ENCODE assay signal across 10 mouse cellular contexts in genomic region chr13:55825245-55825681, GRCm38 (mm10). TPM values are rescaled to one million over a fixed set of nuclear protein-coding genes. Genes with fewer than 3 reads are reported as not detected.
DNase-seq lines count a peak whose midpoint lies in the region; ATAC-seq and TF ChIP-seq lines count a peak whose summit lies in the region.
"Had no signal": no experiment of that assay in that cellular context is flagged by ENCODE, and none has a peak within 500 bp of the region (broad histone marks: within the 10 kb centered on the region; RNA-seq: fewer than 3 reads in every experiment).

No protein-coding gene starts in this region.

- no peak overlapping the region for H3K9ac ChIP-seq in kidney, embryonic 14.5 days (ENCODE audit: low read depth, low read length)
- H3K9ac ChIP-seq in embryonic facial prominence, embryonic 13.5 days = peak overlapping the region; percentile 70
- no peak overlapping the region for H3K9ac ChIP-seq in kidney, postnatal 0 days (ENCODE audit: low read depth, low read length)
- H3K9ac ChIP-seq in neural tube, embryonic 13.5 days = no peak overlapping the region

- H3K4me1 ChIP-seq in kidney, embryonic 14.5 days (ENCODE audit: control insufficient read depth, insufficient read depth, low read length) = peaks cover 3% of the 10 kb centered on the region; the same call in 1 of the 2 replicates
- peaks cover 27% of the 10 kb centered on the region for H3K4me1 ChIP-seq in embryonic facial prominence, embryonic 13.5 days
- H3K4me1 ChIP-seq in kidney, postnatal 0 days (replicated peaks; ENCODE audit: insufficient read depth, low read length) = peaks cover 3% of the 10 kb centered on the region; the same call in 1 of the 2 replicates
- H3K4me1 ChIP-seq in neural tube, embryonic 13.5 days (replicated peaks) = peaks cover 15% of the 10 kb centered on the region
- H3K4me1 ChIP-seq in thymus, adult 2 months (replicated peaks; ENCODE audit: control insufficient read depth, insufficient read depth, low read length) = no peaks in the 10 kb centered on the region

- H3K36me3 ChIP-seq in kidney, embryonic 14.5 days (ENCODE audit: control insufficient read depth, insufficient read depth, low read length) = no peaks in the 10 kb centered on the region
- H3K36me3 ChIP-seq in embryonic facial prominence, embryonic 13.5 days = no peaks in the 10 kb centered on the region
- H3K36me3 ChIP-seq in kidney, postnatal 0 days (ENCODE audit: insufficient read depth, low read length) = no peaks in the 10 kb centered on the region
- H3K36me3 ChIP-seq in neural tube, embryonic 13.5 days = no peaks in the 10 kb centered on the region
- H3K36me3 ChIP-seq in thymus, adult 2 months (ENCODE audit: control insufficient read depth, insufficient read depth, low read length) = no peaks in the 10 kb centered on the region

- no peak overlapping the region for H3K27ac ChIP-seq in kidney, embryonic 14.5 days (ENCODE audit: low read depth, low read length)
- H3K27ac ChIP-seq in embryonic facial prominence, embryonic 13.5 days = peak overlapping the region; percentile 62
- H3K27ac ChIP-seq in kidney, postnatal 0 days = no peak overlapping the region
- no peak overlapping the region for H3K27ac ChIP-seq in neural tube, embryonic 13.5 days (replicated peaks)
- no peak overlapping the region for H3K27ac ChIP-seq in thymus, adult 2 months (ENCODE audit: control insufficient read depth, insufficient read depth, low read length)

- ATAC-seq in kidney, embryonic 14.5 days (ENCODE audit: low FRiP score, low TSS enrichment) = 0 out of 2 replicates have a peak, but pooled peaks have one; percentile 36
- no peak for ATAC-seq in embryonic facial prominence, embryonic 13.5 days (ENCODE audit: insufficient number of reproducible peaks, insufficient read depth, low FRiP score, low TSS enrichment, low read depth)
- no peak for ATAC-seq in kidney, postnatal 0 days (replicated peaks; ENCODE audit: low FRiP score, low read depth)
- ATAC-seq in neural tube, embryonic 13.5 days (ENCODE audit: low read depth) = 0 out of 2 replicates have a peak, but pooled peaks have one; percentile 30
- ATAC-seq: Patski had no signal

- no peak for DNase-seq in kidney, postnatal 25 days
- DNase-seq in kidney, postnatal 0 days (ENCODE audit: low spot score) = no peak
- no peak for DNase-seq in urinary bladder, postnatal 10 days (ENCODE audit: low spot score)
- DNase-seq in frontal cortex, postnatal 25 days (ENCODE audit: low spot score in 2 of 2) = no peak
- DNase-seq in thymus, adult 2 months = no peak
- DNase-seq: lung, adult 18-20 months had no signal

- no peaks in the 10 kb centered on the region for H3K9me3 ChIP-seq in kidney, embryonic 14.5 days (ENCODE audit: control insufficient read depth, low read length)
- no peaks in the 10 kb centered on the region for H3K9me3 ChIP-seq in embryonic facial prominence, embryonic 13.5 days
- no peaks in the 10 kb centered on the region for H3K9me3 ChIP-seq in kidney, postnatal 0 days (replicated peaks; ENCODE audit: low read length)
- no peaks in the 10 kb centered on the region for H3K9me3 ChIP-seq in neural tube, embryonic 13.5 days

- no peak for TF ChIP-seq CTCF in kidney, postnatal 0 days (IDR thresholded peaks at IDR 0.05; ENCODE audit: low read depth)
- no peak for TF ChIP-seq CTCF in thymus, adult 2 months (IDR thresholded peaks at IDR 0.05; ENCODE audit: borderline replicate concordance, control insufficient read depth, extremely low read depth, insufficient read depth, low read length, poor library complexity)

- peak overlapping the region; percentile 17 for H3K4me2 ChIP-seq in kidney, embryonic 14.5 days (replicated peaks; ENCODE audit: low read depth, low read length)
- H3K4me2 ChIP-seq in embryonic facial prominence, embryonic 13.5 days = peak overlapping the region; percentile 56
- no peak overlapping the region for H3K4me2 ChIP-seq in kidney, postnatal 0 days (ENCODE audit: low read length)
- no peak overlapping the region for H3K4me2 ChIP-seq in neural tube, embryonic 13.5 days

- no peak for TF ChIP-seq POLR2A in thymus, adult 2 months (IDR thresholded peaks at IDR 0.05; ENCODE audit: control insufficient read depth, extremely low read depth, insufficient read depth, low read length, poor library complexity)

- H3K4me3 ChIP-seq in kidney, embryonic 14.5 days (ENCODE audit: low read length) = peak overlapping the region; percentile 10; the same call in 1 of the 2 replicates
- H3K4me3 ChIP-seq in embryonic facial prominence, embryonic 13.5 days = peak overlapping the region; percentile 35
- 0 out of 2 replicates have a peak overlapping the region, but pooled peaks have one; percentile 2 for H3K4me3 ChIP-seq in kidney, postnatal 0 days (replicated peaks; ENCODE audit: low read depth, low read length)
- H3K4me3 ChIP-seq in neural tube, embryonic 13.5 days = no peak overlapping the region
- no peak overlapping the region for H3K4me3 ChIP-seq in thymus, adult 2 months (ENCODE audit: control insufficient read depth, insufficient read depth, low read length)

- WGBS in kidney, embryonic 14.5 days = under 1% methylated on average over 29 of the region's 32 CpGs
- 4% methylated on average over 32 of the region's 32 CpGs for WGBS in embryonic facial prominence, embryonic 13.5 days
- WGBS in kidney, postnatal 0 days = 3% methylated on average over 31 of the region's 32 CpGs
- WGBS in neural tube, embryonic 13.5 days = under 1% methylated on average over 32 of the region's 32 CpGs
- WGBS in thymus, adult 2 months = 14% methylated on average over 32 of the region's 32 CpGs

- H3K27me3 ChIP-seq in kidney, embryonic 14.5 days (ENCODE audit: control insufficient read depth, insufficient read depth, low read length) = peaks cover 73% of the 10 kb centered on the region
- peaks cover 89% of the 10 kb centered on the region for H3K27me3 ChIP-seq in embryonic facial prominence, embryonic 13.5 days
- H3K27me3 ChIP-seq in kidney, postnatal 0 days (ENCODE audit: insufficient read depth, low read length) = peaks cover 76% of the 10 kb centered on the region
- H3K27me3 ChIP-seq in neural tube, embryonic 13.5 days = peaks cover 95% of the 10 kb centered on the region
- H3K27me3 ChIP-seq in thymus, adult 2 months (ENCODE audit: control insufficient read depth, insufficient read depth, low read length) = peaks cover 22% of the 10 kb centered on the region

RNA-seq across cellular contexts. Expression of gene Pitx1, which starts 10.7 kb away (rescaled TPM):
- polyA plus RNA-seq in kidney, embryonic 14.5 days (2014; fragmentation: Nextera tagmentation; extraction: Ambion mirVana) = 0.37 and 0.42 TPM in 2 replicates
- 27.7 and 62.7 TPM in 2 replicates for polyA plus RNA-seq in embryonic facial prominence, embryonic 13.5 days (2015; fragmentation: Nextera tagmentation; extraction: Ambion mirVana)
- polyA plus RNA-seq in kidney, postnatal 0 days (2015; fragmentation: Nextera tagmentation; extraction: Ambion mirVana) = 0.08 TPM in 1 of 2 replicates, not detected in the other
- 0.58 TPM in 1 of 2 replicates, not detected in the other for polyA plus RNA-seq in neural tube, embryonic 13.5 days (2015; fragmentation: Nextera tagmentation; extraction: Ambion mirVana)
- polyA plus RNA-seq in thymus, adult 2 months (2012; rRNA removed) = 0.07 TPM in 1 of 2 replicates, not detected in the other
- polyA plus RNA-seq: Patski had no signal

RNA-seq across cellular contexts. Expression of gene Catsper3, which starts 40.9 kb away (rescaled TPM):
- polyA plus RNA-seq in kidney, embryonic 14.5 days (2014; fragmentation: Nextera tagmentation; extraction: Ambion mirVana) = 0.32 TPM in 1 of 2 replicates, not detected in the other
- not detected in 2 replicates for polyA plus RNA-seq in embryonic facial prominence, embryonic 13.5 days (2015; fragmentation: Nextera tagmentation; extraction: Ambion mirVana)
- 0.10 and 0.14 TPM in 2 replicates for polyA plus RNA-seq in kidney, postnatal 0 days (2015; fragmentation: Nextera tagmentation; extraction: Ambion mirVana)
- polyA plus RNA-seq in neural tube, embryonic 13.5 days (2015; fragmentation: Nextera tagmentation; extraction: Ambion mirVana) = not detected in 2 replicates
- not detected in 2 replicates for polyA plus RNA-seq in thymus, adult 2 months (2012; rRNA removed)

Comparison
In these comparisons a context has a peak if more than half of its experiments do, and no peak if none do; other contexts are left out.
1. ATAC-seq: peak in kidney, embryonic 14.5 days (single experiment) and neural tube, embryonic 13.5 days (single experiment); none in embryonic facial prominence, embryonic 13.5 days (single experiment) and kidney, postnatal 0 days (single experiment).
2. H3K4me2 ChIP-seq: peak in kidney, embryonic 14.5 days (single experiment) and embryonic facial prominence, embryonic 13.5 days (single experiment); none in kidney, postnatal 0 days (single experiment) and neural tube, embryonic 13.5 days (single experiment).
3. H3K4me3 ChIP-seq: peak in kidney, embryonic 14.5 days (single experiment), embryonic facial prominence, embryonic 13.5 days (single experiment) and kidney, postnatal 0 days (single experiment); none in neural tube, embryonic 13.5 days (single experiment) and thymus, adult 2 months (single experiment).
4. RNA of gene Pitx1, which starts 10.7 kb away (polyA plus RNA-seq): 27.7 to 62.7 TPM in embryonic facial prominence, embryonic 13.5 days; 0.37 to 0.42 TPM in kidney, embryonic 14.5 days, 0.08 TPM in kidney, postnatal 0 days, 0.07 TPM in thymus, adult 2 months and 0.58 TPM in neural tube, embryonic 13.5 days; every median in the first group is over 10 times any median in the second.